Mouse (Mus musculus) cortical plate, adult 2 months (tissue): ENCODE results near the gene Cep83. TPM values are rescaled to one million over a fixed set of nuclear protein-coding genes. Genes with fewer than 3 reads are reported as not detected.

ENCODE experiments used
- H3K27ac ChIP-seq: fragments of 200-500 bp; 2 replicates; pipeline ENCODE4 v1.5.1; 2012; ENCODE audit warnings: low read length, control low read depth, inconsistent platforms; ENCODE audit not compliant: insufficient read depth
- H3K4me1 ChIP-seq: fragments of 200-500 bp; 2 replicates; pipeline ENCODE4 v1.6.1; 2011; ENCODE audit warnings: low read length; ENCODE audit not compliant: control insufficient read depth, insufficient read depth
- H3K4me3 ChIP-seq: fragments of 200-500 bp; 2 replicates; pipeline ENCODE4 v1.5.1; 2011; ENCODE audit warnings: mild to moderate bottlenecking, low read length, control low read depth; ENCODE audit not compliant: insufficient read depth
- CTCF ChIP-seq: fragments of 200-500 bp; IDR thresholded peaks from 2 replicates; pipeline ENCODE4 v1.5.1; 2011; ENCODE audit warnings: mild to moderate bottlenecking, control low read depth, low read length; ENCODE audit not compliant: insufficient read depth; ENCODE audit errors: extremely low read depth
- POLR2A ChIP-seq: fragments of 200-500 bp; IDR thresholded peaks from 2 replicates; pipeline ENCODE4 v1.6.1; 2011; ENCODE audit warnings: mild to moderate bottlenecking, low read length, control low read depth; ENCODE audit not compliant: insufficient read depth; ENCODE audit errors: extremely low read depth
- polyA plus RNA-seq: library from polyadenylated mRNA; depleted of rRNA; stranded (reverse); fragments of >200 nt; gene quantifications from 2 replicates; pipeline ENCODE4 v1.2.3, GENCODE M21; 2012

Cep83 gene
- polyA plus RNA-seq, 1 experiment = 33.6 TPM

- no peaks in the 10 kb centered on the region for H3K4me1 ChIP-seq
- no peak for TF ChIP-seq CTCF
- TF ChIP-seq POLR2A = no peak
- no peak overlapping the region for H3K4me3 ChIP-seq
- H3K27ac ChIP-seq = no peak overlapping the region
These were observed 53.0 kb downstream of the Cep83 start for GRCm38 (mm10) chr10:94741459-94741858.

- Histone ChIP-seq H3K4me3 (no peak overlapping the region), H3K4me1 (no peaks in the 10 kb centered on the region), H3K27ac (no peak overlapping the region)
- TF ChIP-seq POLR2A (no peak), CTCF (no peak)
These were observed 58.6 kb downstream of the Cep83 start for GRCm38 (mm10) chr10:94747011-94747410.

- Histone ChIP-seq H3K27ac (no peak overlapping the region), H3K4me1 (no peaks in the 10 kb centered on the region), H3K4me3 (no peak overlapping the region)
- TF ChIP-seq POLR2A (no peak), CTCF (no peak)
These were observed 83.0 kb downstream of the Cep83 start for GRCm38 (mm10) chr10:94771496-94771895.

- 0 out of 2 replicates have a peak, but pooled peaks cover 1% of the 10 kb centered on the region for H3K4me1 ChIP-seq
- no peak overlapping the region for H3K27ac ChIP-seq
- TF ChIP-seq POLR2A = no peak
- no peak for TF ChIP-seq CTCF
- no peak overlapping the region for H3K4me3 ChIP-seq
These were observed 89.1 kb downstream of the Cep83 start for GRCm38 (mm10) chr10:94777576-94777975.

DNA sequence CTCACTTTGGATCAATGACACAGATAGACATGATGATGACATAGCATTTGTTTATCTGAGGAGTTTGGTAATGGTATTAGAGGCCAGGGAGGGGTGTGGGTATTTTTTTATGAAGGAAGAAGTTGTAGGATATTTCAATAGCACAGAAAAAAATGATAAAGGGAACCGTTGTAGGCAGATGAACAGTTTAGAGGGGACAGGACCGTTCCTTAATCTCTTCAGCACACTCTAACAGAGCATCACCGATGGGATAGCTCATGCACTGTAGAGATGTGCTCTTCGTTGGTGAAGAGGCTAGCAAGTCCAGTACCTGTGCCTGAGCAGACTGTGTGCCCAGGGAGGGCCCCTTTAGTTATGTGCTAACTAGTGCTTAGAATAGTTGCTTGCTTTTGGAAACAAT is 90.9 kb downstream of the Cep83 start:
- Histone ChIP-seq H3K4me3 (no peak overlapping the region), H3K27ac (no peak overlapping the region), H3K4me1 (0 out of 2 replicates have a peak, but pooled peaks cover 1% of the 10 kb centered on the region)
- TF ChIP-seq CTCF (no peak), POLR2A (no peak)

GRCm38 (mm10) chr10:94780618-94781262 is 92.3 kb downstream of the Cep83 start:
- Histone ChIP-seq H3K4me1 (0 out of 2 replicates have a peak, but pooled peaks cover 1% of the 10 kb centered on the region), H3K27ac (no peak overlapping the region), H3K4me3 (no peak overlapping the region)
- TF ChIP-seq POLR2A (no peak), CTCF (no peak)

DNA sequence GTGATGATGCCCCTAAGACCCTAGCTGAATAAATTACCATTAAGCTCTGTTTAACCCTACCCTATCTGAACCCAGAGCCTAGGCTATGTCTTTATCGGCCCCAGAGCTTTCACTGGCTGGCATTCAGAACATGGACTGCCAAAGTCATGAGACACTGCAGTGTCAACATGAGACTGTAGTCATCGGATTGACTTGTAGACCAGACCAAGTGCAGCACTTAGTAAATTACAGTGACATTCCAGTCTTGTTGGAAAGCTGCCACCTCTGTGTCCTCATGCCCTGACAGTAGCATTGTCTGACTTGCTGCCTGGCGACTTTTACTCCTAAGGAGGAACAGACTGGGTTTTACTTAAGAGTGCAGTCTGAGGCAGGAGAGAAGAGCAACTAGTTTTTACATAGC is 100.8 kb downstream of the Cep83 start:
- Histone ChIP-seq H3K4me1 (peaks cover 1% of the 10 kb centered on the region; the same call in 1 of the 2 replicates), H3K27ac (no peak overlapping the region), H3K4me3 (no peak overlapping the region)
- TF ChIP-seq CTCF = no peak
- no peak for TF ChIP-seq POLR2A

GRCm38 (mm10) chr10:94793914-94794313 is 105.5 kb downstream of the Cep83 start:
- TF ChIP-seq CTCF (no peak), POLR2A (no peak)
- H3K4me1 ChIP-seq = peaks cover 6% of the 10 kb centered on the region; the same call in 1 of the 2 replicates
- no peak overlapping the region for H3K4me3 ChIP-seq
- H3K27ac ChIP-seq = no peak overlapping the region

GRCm38 (mm10) chr10:94794666-94795244 is 106.3 kb downstream of the Cep83 start:
- Histone ChIP-seq H3K4me3 (no peak overlapping the region), H3K4me1 (peaks cover 6% of the 10 kb centered on the region; the same call in 1 of the 2 replicates), H3K27ac (no peak overlapping the region)
- TF ChIP-seq CTCF = no peak
- no peak for TF ChIP-seq POLR2A

GRCm38 (mm10) chr10:94798128-94798527 is 109.7 kb downstream of the Cep83 start:
- Histone ChIP-seq H3K4me1 (peaks cover 6% of the 10 kb centered on the region; the same call in 1 of the 2 replicates), H3K27ac (no peak overlapping the region), H3K4me3 (no peak overlapping the region)
- TF ChIP-seq POLR2A (no peak), CTCF (no peak)
